Mouse (Mus musculus) bone marrow, adult 2 months (tissue): ENCODE measurements around the gene Dus2. TPM values are rescaled to one million over a fixed set of nuclear protein-coding genes. Genes with fewer than 3 reads are reported as not detected.

Experiments used
- H3K27ac ChIP-seq: fragments of 200-500 bp; 2 replicates; pipeline ENCODE4 v1.5.1; 2012; ENCODE audit warnings: low read depth, mild to moderate bottlenecking, control low read depth, inconsistent platforms, low read length; ENCODE audit not compliant: control insufficient read depth, poor library complexity, insufficient read depth
- H3K4me1 ChIP-seq: fragments of 200-500 bp; 2 replicates; pipeline ENCODE4 v1.6.1; 2011; ENCODE audit warnings: low read length; ENCODE audit not compliant: control insufficient read depth, insufficient read depth
- H3K4me3 ChIP-seq: fragments of 200-500 bp; replicated peaks from 2 replicates; pipeline ENCODE3; 2011; ENCODE audit warnings: mild to moderate bottlenecking, low read depth, low read length, control low read depth; ENCODE audit not compliant: control insufficient read depth
- CTCF ChIP-seq: fragments of 200-500 bp; IDR thresholded peaks from 2 replicates; pipeline ENCODE4 v1.5.1; 2011; ENCODE audit warnings: low read length, control low read depth; ENCODE audit not compliant: control insufficient read depth, insufficient read depth
- POLR2A ChIP-seq: fragments of 200-500 bp; IDR thresholded peaks from 2 replicates; pipeline ENCODE4 v1.6.1; 2011; ENCODE audit warnings: low read depth, mild to moderate bottlenecking, control low read depth, low read length, borderline replicate concordance; ENCODE audit not compliant: control insufficient read depth
- WGBS: fragments of 180-500 bp; shearing (Covaris S2); methylation state at CpG from one replicate; pipeline ENCODE4 v1.1.7; 2018; 5-methylcytosine and 5-hydroxymethylcytosine counted together
- polyA plus RNA-seq: library from polyadenylated mRNA; stranded (reverse); fragments of >200 nt; gene quantifications from 2 replicates; pipeline ENCODE4 v1.2.4, GENCODE M21; 2011; ENCODE audit warnings: low replicate concordance; ENCODE audit not compliant: missing spikeins, insufficient read depth, insufficient read length

Gene Dus2
- polyA plus RNA-seq, 1 experiment = 13.5 TPM

GRCm38 (mm10) chr8:105959350-105959749 lies 31.8 kb upstream of the Dus2 start:
- Histone ChIP-seq H3K4me3 (no peak overlapping the region), H3K27ac (no peak overlapping the region), H3K4me1 (no peaks in the 10 kb centered on the region)
- no peak for TF ChIP-seq CTCF
- no peak for TF ChIP-seq POLR2A
- 88% methylated on average over 7 of the region's 7 CpGs for WGBS

- H3K27ac ChIP-seq = no peak overlapping the region
- H3K4me1 ChIP-seq = peaks cover 2% of the 10 kb centered on the region; the same call in 1 of the 2 replicates
- TF ChIP-seq CTCF (no peak), POLR2A (no peak)
- WGBS = 71% methylated on average over 14 of the region's 14 CpGs
- no peak overlapping the region for H3K4me3 ChIP-seq
Observed at GRCm38 (mm10) chr8:105961101-105961500, 30.0 kb upstream of the Dus2 start.

- H3K4me3 ChIP-seq = no peak overlapping the region
- no peak overlapping the region for H3K27ac ChIP-seq
- 55% methylated on average over 10 of the region's 10 CpGs for WGBS
- peaks cover 2% of the 10 kb centered on the region; the same call in 1 of the 2 replicates for H3K4me1 ChIP-seq
- no peak for TF ChIP-seq CTCF
- no peak for TF ChIP-seq POLR2A
Observed at GRCm38 (mm10) chr8:105961536-105961935, 29.6 kb upstream of the Dus2 start.

- Histone ChIP-seq H3K4me3 (peak overlapping the region; percentile 78), H3K27ac (no peak overlapping the region), H3K4me1 (peaks cover 2% of the 10 kb centered on the region; the same call in 1 of the 2 replicates)
- 72% methylated on average over 12 of the region's 12 CpGs for WGBS
- no peak for TF ChIP-seq POLR2A
- TF ChIP-seq CTCF = no peak; the same call in 1 of the 2 replicates
Observed at GRCm38 (mm10) chr8:105964506-105965265, 26.5 kb upstream of the Dus2 start.

- TF ChIP-seq POLR2A = no peak
- no peak for TF ChIP-seq CTCF
- Histone ChIP-seq H3K27ac (peak overlapping the region; percentile 61; the same call in 1 of the 2 replicates), H3K4me1 (peaks cover 2% of the 10 kb centered on the region; the same call in 1 of the 2 replicates), H3K4me3 (peak overlapping the region; percentile 78)
- WGBS = 3% methylated on average over 40 of the region's 40 CpGs
Observed at GRCm38 (mm10) chr8:105965266-105965904, 25.8 kb upstream of the Dus2 start.

GRCm38 (mm10) chr8:105965905-105966341 lies 25.2 kb upstream of the Dus2 start, which contains the start of gene Slc12a4:
Gene Slc12a4, minus strand, starts transcription at chr8:105966097.
- Histone ChIP-seq H3K27ac (peak within 1 kb of the TSS; percentile 70), H3K4me3 (peak within 1 kb of the TSS; percentile 78), H3K4me1 (peaks cover 2% of the 10 kb centered on the region; the same call in 1 of the 2 replicates)
- TF ChIP-seq POLR2A = peak; percentile 53; the same call in 1 of the 2 replicates
- TF ChIP-seq CTCF = no peak
- under 1% methylated on average over 47 of the region's 47 CpGs for WGBS

- Histone ChIP-seq H3K27ac (peak overlapping the region; percentile 70), H3K4me3 (peak overlapping the region; percentile 18), H3K4me1 (peaks cover 2% of the 10 kb centered on the region; the same call in 1 of the 2 replicates)
- 12% methylated on average over 19 of the region's 19 CpGs for WGBS
- TF ChIP-seq POLR2A (no peak), CTCF (no peak)
Observed at GRCm38 (mm10) chr8:105966692-105967311, 24.3 kb upstream of the Dus2 start.

GRCm38 (mm10) chr8:105969367-105969766 lies 21.8 kb upstream of the Dus2 start:
- WGBS = 70% methylated on average over 1 of the region's 1 CpGs
- H3K4me1 ChIP-seq = peaks cover 2% of the 10 kb centered on the region; the same call in 1 of the 2 replicates
- no peak overlapping the region for H3K27ac ChIP-seq
- no peak for TF ChIP-seq POLR2A
- no peak for TF ChIP-seq CTCF
- H3K4me3 ChIP-seq = no peak overlapping the region
